Mouse (Mus musculus) kidney, postnatal 25 days (tissue): ENCODE data around the gene Ptafr.
A peak's percentile ranks its signal among the peaks of the same experiment; 100 is the strongest.
"Not testable (repeated sequence)": the region's sequence is repeated elsewhere in the genome, so short reads cannot be mapped to it uniquely, and the experiment has no call there.

Source experiments
- DNase-seq, 2 experiments: peaks; one replicate each; pipeline ENCODE4 v3.0.0; 2021; ENCODE audit warnings: mixed read lengths in 2 of 2

The Ptafr gene

DNA sequence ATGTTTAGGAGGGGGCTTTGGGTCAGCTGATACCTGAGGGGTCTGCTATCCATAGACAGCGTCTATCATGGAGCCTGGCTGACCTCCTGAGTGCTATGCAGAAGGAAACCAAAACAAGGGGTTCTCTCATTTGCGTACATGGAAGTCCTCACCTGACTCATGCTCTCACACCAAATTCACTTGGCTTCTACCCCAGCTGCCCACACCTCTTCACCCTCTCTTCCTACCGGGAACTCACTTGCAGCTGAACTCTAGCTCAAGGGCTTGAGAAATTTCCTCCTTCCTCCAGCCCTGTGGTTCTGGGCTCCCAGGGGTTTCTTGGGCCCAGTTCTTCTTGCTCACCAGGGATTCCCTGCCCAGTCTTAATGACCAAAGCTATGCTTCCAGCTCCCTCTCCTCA is 606 bp upstream of the Ptafr start:
- DNase-seq: no peak

DNA sequence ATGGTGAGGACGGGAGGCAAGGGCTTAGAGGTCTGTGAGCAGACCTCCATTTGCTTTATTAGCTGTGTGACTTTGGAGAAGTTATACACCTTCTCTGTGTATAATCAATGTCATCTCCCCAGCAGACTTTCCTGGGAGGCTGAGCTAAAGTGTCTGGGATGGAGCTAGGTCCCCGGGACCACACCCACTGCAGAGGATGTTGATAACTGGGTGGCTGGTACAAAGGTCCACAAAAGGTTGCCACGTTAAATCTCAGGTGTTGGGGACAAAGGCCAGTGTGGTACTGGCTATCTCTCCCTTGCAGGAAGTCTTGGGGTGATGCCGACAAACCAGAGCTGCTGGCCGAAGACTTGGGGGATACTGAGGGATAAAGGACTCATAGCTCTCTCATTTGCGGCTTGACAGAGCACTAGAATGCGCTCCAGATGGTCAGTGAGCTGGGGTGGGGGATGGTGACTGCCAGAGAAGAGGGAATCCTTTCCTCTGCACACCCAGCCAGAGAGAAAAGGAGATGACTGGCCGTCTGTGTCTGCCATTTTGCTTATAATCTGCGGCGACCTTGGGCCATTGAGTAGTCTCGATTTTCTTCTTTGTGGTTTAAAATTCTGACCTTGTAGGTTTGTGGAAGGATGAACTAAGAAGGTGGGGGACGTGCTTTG is 1.4 kb downstream of the Ptafr start:
- no peak for DNase-seq

DNA sequence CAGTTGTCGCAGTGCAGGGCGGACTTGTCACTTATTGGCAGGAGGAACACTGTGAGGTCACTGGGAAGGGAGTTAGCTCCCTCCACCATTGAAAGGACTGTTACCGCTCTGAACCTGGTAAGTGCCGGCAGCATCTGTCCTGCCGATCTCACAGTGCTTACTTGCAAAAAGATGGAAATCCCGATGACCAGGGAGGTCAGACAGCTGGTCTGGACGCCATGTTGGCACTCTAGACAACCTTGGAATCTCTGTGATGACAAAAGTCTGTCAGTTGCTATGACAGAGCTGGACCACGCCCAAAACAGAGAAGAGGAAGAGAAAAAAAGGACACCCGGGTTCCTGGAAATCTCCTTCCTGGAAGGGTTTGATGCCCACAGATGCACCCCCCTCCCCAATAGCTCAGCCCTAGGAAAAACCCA is 3.5 kb downstream of the Ptafr start:
- DNase-seq: peak in 1 of 2 experiments; percentile 20

DNA sequence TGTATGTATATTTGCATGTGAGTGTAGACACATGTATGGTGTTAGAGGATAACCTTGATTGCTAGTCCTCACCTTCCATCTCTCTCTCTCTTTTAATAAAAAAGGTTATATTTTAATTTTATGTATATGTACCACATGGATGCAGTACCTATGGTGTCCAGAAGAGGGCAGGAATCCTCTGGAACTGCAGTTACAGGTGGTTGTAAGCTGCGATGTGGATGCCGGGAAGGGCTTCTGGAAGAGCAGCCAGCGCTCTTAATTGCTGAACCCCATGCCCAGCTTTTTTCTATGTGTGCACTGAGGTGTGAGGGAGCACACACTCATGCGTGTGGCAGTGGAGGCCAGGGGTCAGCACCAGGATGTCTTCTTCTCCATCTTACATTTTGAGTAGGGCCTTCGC is 5.2 kb downstream of the Ptafr start:
- DNase-seq: peak in 1 of 2 experiments; percentile 23

DNA sequence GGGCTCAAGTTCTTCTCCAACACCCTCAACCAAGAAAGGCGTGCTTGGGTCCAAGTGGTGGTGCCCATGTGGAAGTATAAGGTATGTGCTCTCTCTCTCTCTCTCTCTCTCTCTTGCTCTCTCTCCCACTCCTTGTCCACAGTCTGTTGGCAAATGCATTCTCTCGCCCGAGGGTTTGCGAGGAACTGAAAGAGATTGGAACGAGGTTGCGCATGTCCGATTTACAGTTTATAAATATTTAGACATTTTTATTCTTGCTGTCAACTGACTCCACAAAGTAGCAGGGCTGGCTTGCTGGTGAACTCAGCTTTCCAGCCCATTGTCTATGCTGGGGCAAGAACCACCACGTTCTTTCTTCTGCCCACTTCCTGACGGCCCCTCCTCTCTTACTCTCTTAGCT is 7.3 kb downstream of the Ptafr start:
- DNase-seq: no peak

DNA sequence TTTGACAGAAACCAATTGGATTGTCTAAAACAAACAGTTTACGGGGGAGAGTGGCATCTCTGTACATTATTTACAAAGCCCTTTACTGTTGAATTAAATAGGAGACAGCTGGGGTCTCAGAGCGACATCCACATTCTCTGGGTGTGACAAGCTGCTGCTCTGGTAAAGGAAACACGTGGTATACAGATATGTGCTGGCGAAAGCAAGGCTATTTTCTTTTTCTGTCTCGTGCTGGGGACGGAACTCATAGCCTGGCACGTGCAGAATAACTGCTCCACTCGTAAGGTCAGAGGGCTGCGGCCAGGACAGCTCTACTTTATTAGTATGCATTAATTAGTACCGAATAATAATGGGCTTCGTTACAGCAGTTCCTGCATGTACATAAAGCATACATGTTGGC is 9.5 kb downstream of the Ptafr start:
- DNase-seq: no peak

DNA sequence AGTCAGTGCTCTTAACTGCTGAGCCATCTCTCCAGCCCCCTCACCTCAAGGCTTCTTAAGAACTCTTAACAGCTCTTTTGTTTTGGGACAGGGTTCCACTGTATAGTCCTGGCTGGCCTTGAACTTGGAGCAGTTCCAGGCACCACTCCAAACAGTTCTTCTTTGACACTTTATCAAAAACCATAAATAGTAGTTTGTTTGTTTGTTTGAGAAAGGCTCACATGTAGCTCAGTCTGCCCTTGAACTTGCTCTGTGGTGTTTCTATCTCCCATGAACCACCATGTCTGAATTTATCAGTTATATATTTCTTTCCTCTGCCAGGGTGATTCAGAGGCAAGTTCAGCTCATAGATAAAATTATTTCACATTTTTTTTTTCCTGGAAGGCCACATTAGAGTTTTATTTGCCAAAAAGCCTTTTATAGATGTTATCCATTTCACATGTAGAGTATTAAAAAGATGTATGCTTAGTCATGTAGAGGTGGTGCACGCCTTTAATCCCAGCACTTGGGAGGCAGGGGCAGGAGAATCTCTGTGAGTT is 11.0 kb downstream of the Ptafr start:
- no peak for DNase-seq

DNA sequence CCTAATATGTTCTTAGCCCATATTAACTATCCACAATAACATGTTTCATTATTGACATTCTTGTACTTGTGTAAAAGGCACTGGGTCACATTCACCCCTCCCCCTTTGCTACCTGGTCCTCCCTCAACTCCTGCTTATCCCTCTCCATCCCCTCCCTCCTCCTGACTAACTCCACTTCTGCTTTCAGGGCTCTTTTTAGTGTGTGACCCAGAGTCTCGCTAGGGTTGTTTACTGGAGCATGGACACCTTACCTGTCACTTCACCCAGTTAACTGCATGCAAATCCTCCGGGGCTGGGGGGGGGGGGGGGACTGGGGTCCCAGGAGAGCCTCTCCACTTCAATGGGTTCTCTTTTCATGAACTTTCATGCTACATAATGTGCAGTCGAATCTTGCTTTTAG is 19.9 kb downstream of the Ptafr start:
- DNase-seq: no peak

DNA sequence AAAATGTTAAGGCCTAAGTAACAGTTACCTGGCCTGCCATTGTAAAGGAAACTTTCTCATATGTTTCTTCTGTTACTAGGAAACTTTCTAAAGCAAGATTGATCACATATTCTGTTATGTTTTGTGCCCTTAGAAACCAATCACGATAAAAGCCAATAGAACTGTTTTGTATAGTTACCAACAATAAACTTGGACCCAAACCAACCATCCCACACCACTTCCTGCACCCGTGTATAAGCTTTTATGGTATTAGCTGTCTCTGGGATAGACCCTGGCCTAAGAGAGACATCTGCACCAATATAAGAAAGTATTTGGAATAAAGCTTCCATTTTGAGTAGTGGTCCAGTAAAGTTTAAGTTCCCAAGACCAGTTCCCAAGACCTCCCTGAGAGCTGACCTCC is 21.1 kb downstream of the Ptafr start:
- DNase-seq: no peak

DNA sequence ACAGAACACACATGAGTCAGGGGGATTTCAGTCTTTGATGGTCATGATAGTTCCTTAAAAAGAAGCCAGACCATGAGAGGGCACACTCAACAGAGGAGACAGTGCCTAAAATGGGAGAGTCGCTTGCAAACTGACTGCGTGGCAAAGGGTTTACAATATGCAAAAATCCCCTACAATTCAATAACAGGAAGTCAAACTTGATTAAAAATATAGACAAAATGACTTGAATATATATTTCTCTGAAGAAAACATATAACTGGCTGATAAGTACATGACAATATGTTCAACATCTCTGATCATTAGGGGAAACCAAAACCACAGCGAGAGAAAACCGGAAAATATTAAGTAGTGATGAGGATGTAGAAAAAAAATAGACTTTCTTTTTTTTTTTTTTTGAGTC is 22.4 kb downstream of the Ptafr start:
- no peak for DNase-seq

DNA sequence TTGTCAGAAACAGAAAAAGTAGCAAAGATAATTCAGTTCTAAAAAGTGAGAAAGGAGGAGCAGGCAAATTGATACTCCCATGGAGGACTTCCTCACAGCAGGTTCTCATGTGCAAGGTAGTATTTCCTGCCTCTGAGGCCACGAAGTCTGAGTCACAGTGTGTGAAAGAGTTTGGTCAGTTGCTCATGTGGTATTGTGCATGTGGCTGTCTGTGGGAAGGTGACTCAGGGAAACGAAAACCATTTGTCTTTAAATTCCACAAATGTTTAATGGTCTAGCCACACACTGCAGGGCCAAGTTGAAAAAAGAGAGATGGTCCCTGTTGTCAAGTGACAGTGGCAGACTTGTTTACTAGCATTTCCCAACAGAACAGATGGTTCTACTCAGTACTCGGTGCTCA is 24.6 kb downstream of the Ptafr start:
- DNase-seq: no peak

DNA sequence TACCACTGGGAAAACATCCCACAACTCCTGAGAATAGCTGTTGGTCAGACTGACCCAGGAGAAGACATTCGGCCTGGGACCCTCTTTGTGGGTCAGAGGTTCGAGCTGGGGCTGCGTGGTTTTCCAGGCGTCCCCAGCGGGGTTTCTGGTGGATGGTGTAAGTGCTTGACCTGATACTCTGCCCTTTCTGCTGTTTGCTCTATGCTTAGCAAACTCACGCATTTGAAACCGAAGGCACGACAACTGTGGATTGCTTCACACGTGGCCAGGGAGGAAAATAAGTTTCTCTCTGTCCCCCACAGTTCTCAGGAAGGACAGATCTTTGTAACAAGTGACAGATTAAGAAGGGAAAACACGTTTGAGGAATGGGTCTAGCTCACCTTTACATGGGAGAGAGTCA is 26.8 kb downstream of the Ptafr start:
- DNase-seq: no peak

DNA sequence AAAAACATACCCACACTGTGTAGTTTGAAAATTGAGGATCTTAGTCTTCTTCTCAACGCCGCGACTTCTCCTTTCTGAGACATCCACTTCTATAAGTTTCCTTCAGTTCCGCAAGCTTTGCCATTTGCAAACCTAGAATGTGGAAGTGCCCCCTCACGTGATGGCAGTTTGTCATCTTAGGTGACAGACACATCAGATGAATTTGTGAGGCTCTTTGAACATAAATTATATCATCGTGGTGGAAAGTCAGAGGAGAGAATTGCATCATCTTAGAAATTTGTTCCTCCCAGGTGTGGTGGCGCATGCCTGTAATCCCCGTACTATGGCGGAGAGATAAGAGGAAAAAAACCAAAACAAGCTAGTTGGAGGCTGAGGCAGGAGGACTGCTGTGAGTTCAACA is 29.1 kb downstream of the Ptafr start:
- DNase-seq: no peak

DNA sequence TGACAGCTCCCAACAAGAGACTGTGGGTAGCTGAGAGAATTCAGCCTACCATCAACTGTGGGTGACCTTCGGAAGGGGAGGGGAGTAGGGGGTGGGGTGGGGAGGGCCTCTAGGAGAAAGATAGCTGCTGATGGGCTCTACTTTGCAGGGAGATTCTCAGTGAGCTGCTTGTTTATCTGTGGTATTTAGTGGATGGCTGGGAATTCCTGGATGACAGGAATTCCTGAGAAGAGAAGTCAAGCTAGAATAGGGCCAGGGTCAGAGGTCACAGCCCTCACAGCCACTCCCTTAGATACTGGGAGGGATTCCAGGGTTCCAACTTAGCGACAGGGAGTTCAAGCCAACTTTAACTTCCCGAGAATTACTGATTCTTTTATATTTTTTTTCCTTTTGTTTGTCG is 30.3 kb downstream of the Ptafr start:
- DNase-seq: peak; percentile 50

DNA sequence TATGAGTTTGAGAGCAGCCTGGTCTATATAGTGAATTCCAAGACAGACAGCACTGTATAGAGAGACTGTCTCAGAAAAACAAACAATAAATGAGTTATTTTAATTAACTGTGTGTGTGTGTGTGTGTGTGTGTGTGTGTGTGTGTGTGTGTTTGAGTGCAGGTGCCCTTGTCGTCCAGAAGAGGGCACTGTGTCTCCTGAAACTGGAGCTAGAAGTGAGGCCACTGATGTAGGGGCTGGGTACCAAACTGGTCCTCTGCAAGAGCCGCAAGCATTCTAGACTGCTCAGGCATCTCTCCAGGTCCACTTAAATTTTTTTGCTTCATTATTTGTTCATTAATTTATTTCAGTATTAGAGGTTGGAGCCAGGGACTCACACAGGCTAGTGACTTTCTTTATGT is 35.0 kb downstream of the Ptafr start:
- DNase-seq: no peak

DNA sequence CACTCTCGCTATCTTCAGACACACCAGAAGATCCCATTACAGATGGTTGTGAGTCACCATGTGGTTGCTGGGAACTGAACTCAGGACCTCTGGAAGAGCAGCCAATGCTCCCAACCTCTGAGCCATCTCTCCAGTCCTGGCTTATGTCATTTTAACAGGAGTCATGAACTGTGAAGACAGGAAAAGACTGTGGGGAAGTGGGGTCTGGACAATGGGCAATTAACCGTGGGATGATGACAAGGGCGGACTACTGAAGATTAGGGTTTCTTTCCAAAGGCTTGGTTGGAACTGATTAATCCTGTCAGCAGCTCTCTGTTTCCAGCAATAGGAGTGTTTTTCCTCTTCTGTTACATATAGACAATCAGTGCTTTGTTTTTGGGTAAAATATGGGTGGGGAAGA is 35.9 kb downstream of the Ptafr start:
- no peak for DNase-seq

DNA sequence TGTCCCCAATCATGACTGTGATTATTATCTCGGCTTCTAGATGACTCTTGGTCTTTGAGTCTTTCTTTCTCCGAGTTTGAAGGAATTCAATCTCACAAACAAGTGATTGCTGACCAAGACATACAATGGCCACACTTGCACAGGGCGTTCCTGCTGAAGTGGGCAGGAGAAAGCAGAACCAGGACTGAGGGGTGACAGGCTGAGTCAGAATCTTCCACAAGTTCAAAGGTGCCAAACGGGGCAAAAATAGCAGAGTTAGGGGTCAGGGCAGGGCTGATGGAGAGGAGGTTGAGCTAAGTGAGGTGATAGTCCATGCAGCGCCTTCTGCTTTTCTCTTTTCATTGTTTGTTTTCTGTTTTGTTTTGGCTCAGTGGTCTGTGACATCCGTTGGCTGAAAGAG is 36.6 kb downstream of the Ptafr start:
- no peak for DNase-seq

DNA sequence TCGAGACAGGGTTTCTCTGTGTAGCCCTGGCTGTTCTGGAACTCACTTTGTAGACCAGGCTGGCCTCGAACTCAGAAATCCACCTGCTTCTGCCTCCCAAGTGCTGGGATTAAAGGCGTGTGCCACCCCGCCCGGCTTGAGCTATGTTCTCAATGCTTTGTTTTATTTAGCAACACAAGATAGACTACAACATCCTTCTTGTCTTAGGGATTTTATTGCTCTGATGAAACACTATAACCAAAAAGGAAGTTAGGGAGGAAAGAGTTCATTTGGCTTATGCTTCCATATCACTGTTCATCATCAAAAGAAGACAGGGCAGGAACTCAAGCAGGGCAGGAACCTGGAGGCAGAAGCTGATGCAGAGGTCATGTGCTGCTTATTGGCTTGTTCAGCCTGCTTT is 37.4 kb downstream of the Ptafr start:
- not testable (repeated sequence) for DNase-seq

DNA sequence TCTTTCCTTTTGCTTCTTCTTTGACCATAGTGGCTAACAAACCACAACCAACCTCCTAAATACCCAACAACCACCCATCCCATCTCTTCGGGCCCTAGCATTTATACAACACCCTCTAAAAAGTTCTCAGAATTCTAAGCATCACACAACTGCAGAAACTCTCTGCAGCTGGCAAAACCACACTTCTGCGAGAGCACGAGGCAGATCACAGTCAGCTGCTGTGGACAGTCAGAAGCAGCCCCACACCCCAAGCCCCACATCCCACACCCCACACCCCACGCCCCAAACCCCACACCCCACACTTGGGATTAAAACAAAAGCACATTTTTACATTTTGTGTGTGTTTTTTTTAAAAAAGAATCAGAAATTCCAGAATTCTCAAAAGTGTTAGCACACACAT is 39.6 kb downstream of the Ptafr start:
- DNase-seq: no peak

DNA sequence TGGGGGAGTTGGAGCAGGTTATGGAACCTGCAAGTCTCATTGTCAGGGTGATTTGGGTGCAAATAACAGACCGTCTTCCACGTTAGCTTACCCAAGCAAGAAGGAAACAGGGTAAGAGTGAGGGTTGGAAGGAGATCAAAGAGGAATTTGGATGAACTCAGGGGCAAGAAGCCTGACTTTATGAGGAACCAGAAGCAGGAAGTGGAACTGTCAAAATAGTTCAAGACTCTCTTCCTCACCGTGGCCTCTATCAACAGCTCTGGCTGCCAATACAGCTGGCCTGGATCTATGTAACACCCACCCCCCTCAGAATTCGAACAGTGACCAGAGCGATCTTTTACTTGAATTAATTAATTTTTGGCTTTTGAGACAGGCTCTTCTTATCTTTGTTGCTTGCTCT is 41.9 kb downstream of the Ptafr start:
- no peak for DNase-seq

DNA sequence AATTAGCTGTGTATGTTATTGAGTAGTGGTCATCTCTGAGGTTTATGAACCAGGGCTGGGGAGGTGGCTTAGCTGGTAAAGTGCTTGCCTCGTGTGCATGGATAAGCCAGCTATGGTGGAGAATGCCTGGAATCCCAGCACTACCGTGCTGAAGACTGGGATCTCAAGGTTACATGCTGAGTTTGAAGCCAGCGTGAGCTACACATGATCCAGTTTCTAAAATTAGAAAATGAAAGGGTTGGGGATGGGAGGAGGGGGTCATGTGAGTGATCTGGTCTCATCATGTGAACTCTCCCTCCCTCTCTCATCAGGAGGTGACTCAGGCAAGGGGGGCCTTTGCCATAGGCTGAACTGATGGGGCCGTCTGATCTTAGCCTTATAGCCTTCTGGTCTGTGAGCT is 44.3 kb downstream of the Ptafr start:
- no peak for DNase-seq

DNA sequence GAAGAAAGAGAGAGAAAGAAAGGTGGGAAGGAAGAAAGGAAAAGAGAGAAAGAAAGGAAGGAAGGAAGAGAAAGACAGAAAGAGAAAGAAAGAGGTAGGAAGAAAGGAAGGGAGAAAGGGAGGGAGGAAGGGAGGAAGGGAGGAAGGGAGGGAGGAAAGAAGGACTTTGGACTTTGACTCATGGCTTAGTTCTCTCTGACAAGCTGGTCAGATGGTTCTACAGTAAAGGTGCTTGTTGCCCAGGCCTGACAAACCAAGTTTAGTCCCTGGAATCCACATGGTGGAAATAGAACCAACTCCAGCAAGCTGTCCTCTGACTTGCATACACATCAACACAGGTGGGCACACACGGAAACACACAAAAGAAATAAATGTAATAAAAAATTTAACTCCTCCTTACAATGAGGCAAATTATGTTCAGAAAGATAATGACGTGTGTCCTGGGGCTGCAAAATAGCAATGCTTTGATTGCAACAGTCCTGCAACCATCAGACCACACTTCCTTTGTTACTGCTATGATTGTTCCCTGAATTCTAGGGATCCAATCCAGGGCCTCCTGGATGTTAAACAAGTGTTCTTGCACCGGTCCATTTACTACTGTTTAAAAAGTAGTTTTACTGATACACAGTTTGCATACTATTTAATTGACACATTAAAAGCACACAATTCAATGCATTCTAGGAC is 46.6 kb downstream of the Ptafr start:
- no peak for DNase-seq

DNA sequence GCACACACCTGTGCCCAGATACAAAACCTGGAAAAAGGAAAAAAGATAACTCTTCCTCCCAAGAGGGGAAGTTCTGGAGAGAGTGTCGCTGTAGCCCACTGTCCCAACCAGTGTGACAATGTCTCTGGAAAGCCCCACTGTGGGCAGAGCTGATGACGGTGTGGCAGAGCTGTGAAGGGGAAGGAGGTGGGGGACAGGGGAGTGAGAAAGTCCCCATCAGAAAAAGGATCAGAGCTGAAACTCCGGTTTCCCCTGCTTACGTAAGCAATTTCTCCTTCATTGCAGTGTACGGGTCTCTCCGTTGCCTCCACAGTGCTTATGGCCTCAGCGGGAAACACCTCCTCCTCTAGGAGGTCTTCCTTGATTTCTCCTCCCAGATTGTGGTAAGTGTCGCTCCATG is 47.5 kb downstream of the Ptafr start:
- DNase-seq: no peak

DNA sequence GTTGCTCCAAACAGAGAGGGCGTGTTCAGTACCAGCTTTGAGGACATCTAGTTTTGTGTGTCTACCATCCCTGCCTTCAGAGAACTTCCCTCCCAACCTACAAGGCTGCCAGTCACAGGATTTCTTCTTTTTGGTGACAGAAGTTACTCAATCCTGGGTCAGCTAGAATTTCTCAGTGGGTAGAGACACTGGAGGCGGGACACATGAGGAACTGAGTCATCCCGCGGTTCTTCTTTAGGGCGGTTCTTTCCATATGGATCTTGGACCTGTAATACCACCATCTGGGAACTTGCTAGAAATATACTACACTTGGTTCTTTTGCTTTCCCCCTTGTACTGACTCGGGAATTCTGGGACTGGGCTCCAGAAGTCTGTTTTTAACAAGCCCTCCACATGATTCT is 54.0 kb downstream of the Ptafr start:
- DNase-seq: no peak

DNA sequence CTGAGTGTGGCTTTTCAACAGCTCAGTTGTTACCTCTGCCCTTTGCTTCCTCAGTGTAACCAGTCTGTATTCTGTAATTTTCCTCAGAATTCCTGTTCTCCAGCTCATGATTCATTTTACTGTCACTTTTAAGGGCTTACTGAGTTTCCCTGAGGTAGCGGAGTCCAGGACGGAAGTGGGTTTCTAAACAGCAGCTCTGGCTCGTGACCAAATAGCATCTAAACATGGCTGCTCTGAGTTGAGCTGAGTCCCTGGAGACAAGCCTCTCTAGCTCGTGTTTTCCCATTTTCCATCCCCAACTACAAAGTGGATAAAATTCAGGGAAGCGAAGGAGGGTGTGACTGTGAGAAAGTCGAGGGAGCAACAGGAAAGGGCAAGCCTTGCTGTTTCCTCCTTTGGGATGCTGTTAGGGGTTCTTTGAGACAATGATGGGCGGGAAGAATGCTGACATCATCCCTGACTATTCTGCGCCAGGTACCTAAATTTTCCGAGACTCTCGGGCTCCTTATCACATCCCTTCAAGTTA is 55.0 kb downstream of the Ptafr start:
- DNase-seq: peak; percentile 48 to 59
